Mouse (Mus musculus): Measurements from ENCODE around the gene Aip.

Gene Aip

GRCm38 (mm10) chr19:4135963-4136345 is 10.3 kb upstream of the Aip start:
- 37% methylated on average over 8 of the region's 8 CpGs for WGBS

- 85% methylated on average over 6 of the region's 6 CpGs for whole genome bisulfite sequencing
Measured at GRCm38 (mm10) chr19:4135229-4135962, 9.7 kb upstream of the Aip start.

- WGBS, result 79% methylated on average over 4 of the region's 4 CpGs
Measured at GRCm38 (mm10) chr19:4134354-4134753, 8.7 kb upstream of the Aip start.

GRCm38 (mm10) chr19:4131768-4132167 is 6.1 kb upstream of the Aip start:
- WGBS, result 78% methylated on average over 2 of the region's 2 CpGs

GRCm38 (mm10) chr19:4131075-4131474 is 5.4 kb upstream of the Aip start:
- WGBS, result 90% methylated on average over 5 of the region's 5 CpGs

- WGBS, result 86% methylated on average over 4 of the region's 4 CpGs
Measured at GRCm38 (mm10) chr19:4130106-4130505, 4.4 kb upstream of the Aip start.

- 88% methylated on average over 7 of the region's 7 CpGs for WGBS
Measured at GRCm38 (mm10) chr19:4129462-4129861, 3.8 kb upstream of the Aip start.

- 63% methylated on average over 7 of the region's 7 CpGs for WGBS
Measured at GRCm38 (mm10) chr19:4126759-4127495, 1.3 kb upstream of the Aip start.

GRCm38 (mm10) chr19:4125268-4125667 is 390 bp downstream of the Aip start:
- WGBS, result 4% methylated on average over 4 of the region's 4 CpGs

- WGBS, result 85% methylated on average over 4 of the region's 4 CpGs
Measured at GRCm38 (mm10) chr19:4124432-4124831, 1.2 kb downstream of the Aip start.

- 67% methylated on average over 7 of the region's 7 CpGs for WGBS
Measured at GRCm38 (mm10) chr19:4122411-4123370, 3.0 kb downstream of the Aip start.

GRCm38 (mm10) chr19:4121896-4122295 is 3.8 kb downstream of the Aip start:
- WGBS, result 60% methylated on average over 6 of the region's 6 CpGs

- WGBS, result 2% methylated on average over 38 of the region's 38 CpGs
Measured at GRCm38 (mm10) chr19:4121097-4121805, 4.4 kb downstream of the Aip start.

GRCm38 (mm10) chr19:4120496-4120895 is 5.2 kb downstream of the Aip start:
- 85% methylated on average over 2 of the region's 2 CpGs for WGBS

GRCm38 (mm10) chr19:4119716-4120487 is 5.8 kb downstream of the Aip start:
- WGBS, result 92% methylated on average over 6 of the region's 6 CpGs

- WGBS, result 58% methylated on average over 2 of the region's 2 CpGs
Measured at GRCm38 (mm10) chr19:4118350-4118749, 7.3 kb downstream of the Aip start.

GRCm38 (mm10) chr19:4117006-4117405 is 8.7 kb downstream of the Aip start:
- 98% methylated on average over 7 of the region's 7 CpGs for WGBS

GRCm38 (mm10) chr19:4115816-4116215 is 9.8 kb downstream of the Aip start:
- 86% methylated on average over 11 of the region's 11 CpGs for WGBS

- 97% methylated on average over 10 of the region's 10 CpGs for WGBS
Measured at GRCm38 (mm10) chr19:4115144-4115543, 10.5 kb downstream of the Aip start.

GRCm38 (mm10) chr19:4114551-4114950 is 11.1 kb downstream of the Aip start:
- WGBS, result 87% methylated on average over 10 of the region's 10 CpGs

GRCm38 (mm10) chr19:4113806-4114230 is 11.8 kb downstream of the Aip start:
- 58% methylated on average over 5 of the region's 5 CpGs for WGBS
